Mouse (Mus musculus) kidney, postnatal 14 days (tissue): ENCODE results near the gene Pld4.

ENCODE experiments used
- DNase-seq: peaks from one replicate; pipeline ENCODE4 v3.0.0; 2022; ENCODE audit warnings: mixed read lengths

Pld4 gene

GRCm38 (mm10) chr12:112767036-112767890 lies 6.8 kb downstream of the Pld4 start:
- DNase-seq = no peak

DNA sequence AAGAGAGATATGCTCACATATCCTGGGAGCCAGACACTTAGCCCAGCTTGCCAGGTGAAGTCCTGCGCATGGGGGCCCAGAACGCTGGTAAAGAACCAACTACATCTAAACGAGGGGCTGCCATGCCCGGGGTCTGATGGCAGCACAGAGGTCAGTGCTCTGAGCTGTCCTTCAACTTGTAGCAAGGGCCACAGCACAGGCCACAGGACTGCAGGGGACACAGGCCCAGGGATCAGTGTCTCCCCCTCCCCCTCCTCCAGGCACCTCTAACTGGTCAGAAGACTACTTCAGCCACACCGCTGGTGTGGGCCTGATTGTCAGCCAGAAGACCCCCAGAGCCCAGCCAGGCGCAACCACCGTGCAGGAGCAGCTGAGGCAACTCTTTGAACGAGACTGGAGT lies 7.7 kb downstream of the Pld4 start:
- DNase-seq = no peak

- no peak for DNase-seq
These were observed 8.6 kb downstream of the Pld4 start for GRCm38 (mm10) chr12:112769031-112769430.

DNA sequence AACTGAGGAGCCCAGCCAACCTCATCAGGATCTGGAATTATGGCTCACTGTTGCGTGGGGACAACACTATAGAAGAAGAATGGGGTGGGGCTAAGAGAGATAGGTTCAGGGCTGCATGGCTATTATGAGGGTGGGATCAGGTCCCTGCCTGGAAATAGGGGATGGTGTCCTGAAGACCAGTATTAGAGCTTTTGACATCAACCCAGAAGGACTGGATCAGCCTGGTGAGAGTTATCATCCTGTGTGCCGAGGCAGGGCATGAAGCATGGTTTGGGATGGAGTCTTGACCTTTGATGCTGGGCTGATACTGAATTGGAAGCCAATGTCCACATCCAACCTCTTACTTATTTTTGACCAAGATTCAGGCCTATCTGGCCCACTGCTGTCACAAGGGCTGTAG lies 9.3 kb downstream of the Pld4 start:
- no peak for DNase-seq

GRCm38 (mm10) chr12:112770396-112770795 lies 9.9 kb downstream of the Pld4 start:
- DNase-seq = no peak

DNA sequence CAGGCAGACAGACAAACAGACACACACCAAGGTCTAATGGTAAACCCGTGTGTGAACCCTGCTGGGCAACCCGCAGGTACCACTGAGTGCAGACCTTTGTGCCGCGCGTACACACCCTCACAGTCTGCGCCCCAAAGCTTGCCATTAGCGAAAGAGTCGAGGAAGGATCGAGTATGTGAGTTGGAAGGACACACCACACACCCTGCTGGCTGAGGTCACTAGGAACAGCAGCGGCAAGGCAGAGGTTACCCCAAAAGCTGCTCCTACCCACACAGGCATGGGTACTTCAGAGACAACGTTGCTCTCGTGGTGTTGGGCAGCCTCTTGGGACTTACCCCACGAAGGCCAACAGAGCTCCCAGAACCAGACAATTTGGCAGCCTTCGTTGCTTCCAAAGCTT lies 11.9 kb downstream of the Pld4 start:
- DNase-seq = no peak

DNA sequence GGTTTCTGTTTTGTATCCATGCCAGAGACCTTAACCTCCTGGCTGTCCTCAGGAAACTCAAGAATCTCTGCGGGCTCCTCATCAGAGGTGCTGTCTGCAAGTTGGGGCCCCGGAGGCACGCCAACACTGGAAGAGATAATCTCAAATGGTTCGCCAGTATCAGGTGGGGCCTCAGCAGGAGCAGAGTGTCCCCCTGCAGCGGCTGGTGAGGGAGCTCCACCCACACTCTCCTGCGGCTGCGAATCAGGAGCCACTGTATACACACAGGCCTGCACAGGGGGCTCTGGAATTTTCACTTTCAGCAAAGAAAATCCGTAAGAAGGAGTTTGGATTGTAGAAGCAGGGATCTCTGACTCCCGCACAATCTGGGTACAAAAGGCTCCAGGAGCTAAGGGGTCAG lies 12.9 kb downstream of the Pld4 start:
- DNase-seq = no peak

DNA sequence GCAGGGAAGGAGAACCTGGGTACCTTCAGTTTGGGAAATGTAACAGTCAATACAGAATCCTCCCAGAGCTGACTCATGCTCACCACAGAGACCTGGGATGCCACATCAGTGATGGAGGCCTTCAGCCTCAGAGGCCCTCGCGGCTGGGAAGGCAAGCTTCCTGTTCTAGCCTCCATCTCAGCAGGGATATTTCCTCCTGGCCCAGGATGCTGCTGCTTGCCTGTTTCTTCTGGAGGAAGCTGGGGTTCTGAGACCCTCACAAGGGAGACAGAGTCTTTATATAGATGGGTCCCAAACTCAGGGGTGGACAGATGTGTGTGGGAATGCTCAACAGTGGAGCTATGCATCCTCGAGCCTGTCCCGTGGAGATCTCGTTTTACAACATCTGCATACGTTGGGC lies 13.6 kb downstream of the Pld4 start:
- DNase-seq = no peak

DNA sequence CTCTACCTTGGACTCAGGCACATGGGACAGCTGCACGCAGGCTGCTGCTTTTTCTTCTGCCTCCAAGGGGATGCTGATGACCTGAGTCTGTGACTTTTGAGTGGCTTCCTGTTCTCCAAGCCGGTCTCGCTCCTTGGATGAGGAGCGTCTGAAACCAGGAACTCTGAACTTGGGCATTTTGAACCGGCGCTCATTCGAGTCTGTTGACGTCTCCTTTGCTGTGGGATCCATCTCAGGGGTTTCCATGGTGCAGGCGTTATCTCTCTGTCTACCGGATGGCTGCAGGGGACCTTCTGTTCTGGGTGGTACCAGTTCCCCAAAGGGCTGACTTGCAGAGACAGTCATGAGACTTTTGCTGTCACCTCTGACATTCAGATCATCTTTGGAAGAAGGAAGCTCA lies 14.0 kb downstream of the Pld4 start:
- DNase-seq = no peak

- no peak for DNase-seq
These were observed 30.6 kb downstream of the Pld4 start for GRCm38 (mm10) chr12:112791026-112791425.

DNA sequence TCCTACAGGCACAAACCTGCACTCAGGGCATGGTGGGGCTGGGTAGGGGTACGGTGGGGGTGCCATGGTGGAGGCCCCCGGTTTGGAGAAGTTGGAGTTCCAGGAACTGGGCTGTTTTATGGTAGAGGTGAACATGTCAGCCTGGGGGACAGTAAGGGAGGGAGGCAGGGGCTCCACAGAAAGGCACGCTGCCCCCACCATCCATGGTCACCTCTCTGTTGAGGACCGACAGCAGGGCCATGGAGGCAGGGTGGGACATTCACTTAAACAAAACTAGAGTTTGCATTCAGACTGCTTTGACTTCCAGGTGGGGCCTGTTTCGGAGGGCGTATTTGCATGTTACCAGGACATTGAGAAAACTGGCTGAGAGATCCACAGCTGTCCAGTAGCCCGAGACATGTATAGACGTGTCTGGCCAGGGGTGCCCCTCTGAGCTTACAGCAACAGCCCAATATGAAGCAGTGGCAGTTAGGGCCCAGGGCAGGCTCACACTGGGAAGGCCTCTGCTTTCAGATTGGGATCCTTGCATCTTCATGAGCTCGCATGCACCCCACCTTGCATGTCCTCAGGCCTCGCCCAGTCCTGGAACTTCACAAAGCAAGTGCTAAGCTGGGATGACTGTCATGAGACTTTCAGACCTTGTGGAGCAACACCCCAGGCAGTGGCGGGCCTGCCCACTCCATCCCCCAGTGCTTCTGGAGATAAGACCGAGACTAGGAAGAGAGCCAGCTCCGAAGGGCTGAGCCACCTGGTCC lies 33.3 kb downstream of the Pld4 start:
- no peak for DNase-seq

- DNase-seq = no peak
These were observed 33.9 kb downstream of the Pld4 start for GRCm38 (mm10) chr12:112794356-112794816.

GRCm38 (mm10) chr12:112794998-112795397 lies 34.5 kb downstream of the Pld4 start:
- DNase-seq = no peak

DNA sequence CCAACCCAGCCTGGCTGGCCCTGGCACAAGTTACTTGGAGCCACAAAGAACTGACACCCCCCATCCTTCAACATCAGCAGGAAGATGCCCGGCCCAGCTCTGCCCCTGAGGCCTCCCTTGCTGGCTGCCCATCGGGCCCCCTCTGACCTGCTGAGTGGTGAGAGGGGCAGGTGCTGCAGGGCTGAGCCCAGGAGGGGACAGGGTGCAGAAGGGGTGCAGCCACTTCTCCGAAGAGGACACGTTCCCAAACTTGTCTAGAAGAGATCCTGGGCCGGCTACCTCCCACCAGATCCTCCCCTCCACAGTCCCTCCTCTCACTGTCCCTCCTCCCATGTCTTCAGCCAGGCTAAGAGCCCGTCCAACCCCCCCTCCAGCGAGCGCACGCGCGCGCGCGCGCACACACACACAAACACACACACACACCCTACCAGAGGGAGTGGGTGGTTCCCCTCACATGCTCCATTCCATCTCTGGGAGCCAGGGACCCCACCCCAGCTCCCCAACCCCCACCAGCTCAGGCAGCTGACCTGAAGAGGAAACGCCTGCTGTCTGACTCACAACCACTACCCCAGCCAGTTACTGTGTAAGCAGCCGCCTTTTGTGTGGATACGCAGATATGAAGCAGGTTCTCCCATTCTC lies 35.1 kb downstream of the Pld4 start:
- no peak for DNase-seq

- DNase-seq = no peak
These were observed 36.4 kb downstream of the Pld4 start for GRCm38 (mm10) chr12:112796551-112797510.

DNA sequence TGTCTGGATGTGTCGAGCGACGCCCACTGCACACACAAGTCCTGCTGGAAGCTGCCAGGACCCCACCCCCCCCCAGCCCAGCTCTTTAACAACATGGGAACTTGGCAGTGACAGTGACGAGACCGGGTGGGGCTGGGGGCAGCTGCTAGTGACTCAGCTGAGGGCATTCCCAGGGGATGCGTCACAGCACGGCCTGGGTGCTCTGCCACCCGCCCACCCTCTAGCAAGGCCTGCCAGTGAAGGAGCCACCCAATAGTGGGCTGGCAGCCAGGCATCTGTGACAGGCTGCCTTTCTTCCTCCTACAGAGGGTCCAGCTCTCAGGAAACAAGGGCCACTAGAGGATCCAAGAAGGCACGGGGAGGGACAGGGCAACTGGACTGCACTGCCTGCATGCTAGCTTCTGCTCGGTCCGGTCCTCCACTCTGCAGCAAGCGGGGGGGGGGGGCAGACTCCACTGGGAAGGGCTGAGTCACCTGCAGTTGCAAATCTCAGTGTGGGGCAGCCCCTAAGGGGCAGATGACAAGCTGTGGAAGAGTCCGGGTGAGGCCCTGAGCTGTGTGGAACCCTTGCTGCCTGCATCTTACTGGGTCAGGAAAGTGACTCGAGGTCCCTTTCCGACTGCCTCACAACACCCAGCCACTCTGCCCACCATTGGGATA lies 37.3 kb downstream of the Pld4 start:
- no peak for DNase-seq

DNA sequence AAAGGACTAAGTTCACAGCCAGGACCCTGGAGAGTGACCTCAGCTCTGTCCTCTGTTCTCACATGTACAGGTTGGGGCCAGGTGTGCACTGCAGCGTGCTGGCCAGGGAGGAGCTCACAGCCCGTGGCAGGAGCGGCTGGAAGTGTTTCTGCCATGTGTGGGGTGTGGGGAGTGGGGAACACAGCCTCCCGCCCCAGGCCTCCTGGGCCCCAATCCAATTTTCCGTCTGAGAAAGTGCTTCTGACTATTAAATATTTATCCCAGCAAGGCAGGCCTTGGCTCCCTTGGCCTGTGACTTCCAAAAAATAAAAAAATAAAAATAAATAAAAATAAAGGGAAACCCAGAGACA lies 37.9 kb downstream of the Pld4 start:
- peak; percentile 51 for DNase-seq

DNA sequence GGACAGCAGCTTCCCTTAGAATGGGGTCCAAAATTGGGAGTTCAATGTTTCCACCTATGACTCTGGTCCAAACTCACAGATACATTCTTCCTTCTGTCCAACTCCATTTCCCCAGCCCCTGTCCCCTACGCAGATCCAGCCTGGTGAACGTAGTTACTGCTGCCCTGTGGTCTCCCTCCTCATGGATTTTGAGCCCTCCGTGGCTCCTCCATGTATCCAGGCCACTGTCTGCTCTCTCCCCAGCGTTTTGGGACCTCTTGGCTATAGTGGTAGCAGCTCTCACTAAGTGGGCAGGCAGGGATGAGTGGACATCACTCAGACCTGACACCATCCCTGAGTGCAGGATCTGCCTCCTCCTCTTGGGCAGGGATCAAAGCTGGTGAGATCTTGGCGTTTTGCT lies 38.3 kb downstream of the Pld4 start:
- DNase-seq = no peak

- no peak for DNase-seq
These were observed 38.9 kb downstream of the Pld4 start for GRCm38 (mm10) chr12:112799237-112799970.

DNA sequence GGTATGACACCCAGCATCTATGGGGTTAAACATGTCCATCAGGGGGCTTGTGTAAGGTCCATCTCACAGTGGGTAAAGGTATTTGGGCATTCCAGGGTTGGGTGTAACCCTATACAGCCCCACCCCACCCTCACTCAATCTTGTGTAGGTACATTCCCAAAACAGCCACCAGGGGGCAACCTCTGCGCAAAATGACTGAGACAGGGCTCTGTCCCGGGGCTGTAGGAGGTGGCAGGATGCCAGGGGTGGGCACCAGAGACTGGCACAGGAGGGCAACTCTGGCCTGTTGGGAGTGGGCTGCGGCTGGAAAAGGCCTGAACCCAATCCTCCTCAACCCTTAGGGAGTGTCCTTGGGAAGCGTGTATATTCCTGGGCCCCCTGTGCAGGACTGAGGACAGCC lies 40.0 kb downstream of the Pld4 start:
- DNase-seq = peak; percentile 74
